Mouse (Mus musculus) skeletal muscle tissue, postnatal 0 days (tissue): Measurements from ENCODE around the gene Ifit1bl1. TPM values are rescaled to one million over a fixed set of nuclear protein-coding genes. Genes with fewer than 3 reads are reported as not detected.

Source experiments
- polyA plus RNA-seq: library from polyadenylated mRNA; unstranded; fragments of >200 nt; fragmentation: Nextera tagmentation; extraction: Ambion mirVana; gene quantifications from 2 replicates; pipeline ENCODE4 v1.2.1, GENCODE M21; 2015

Ifit1bl1 gene
- 0.77 and 0.79 TPM in 2 replicates for polyA plus RNA-seq

DNA sequence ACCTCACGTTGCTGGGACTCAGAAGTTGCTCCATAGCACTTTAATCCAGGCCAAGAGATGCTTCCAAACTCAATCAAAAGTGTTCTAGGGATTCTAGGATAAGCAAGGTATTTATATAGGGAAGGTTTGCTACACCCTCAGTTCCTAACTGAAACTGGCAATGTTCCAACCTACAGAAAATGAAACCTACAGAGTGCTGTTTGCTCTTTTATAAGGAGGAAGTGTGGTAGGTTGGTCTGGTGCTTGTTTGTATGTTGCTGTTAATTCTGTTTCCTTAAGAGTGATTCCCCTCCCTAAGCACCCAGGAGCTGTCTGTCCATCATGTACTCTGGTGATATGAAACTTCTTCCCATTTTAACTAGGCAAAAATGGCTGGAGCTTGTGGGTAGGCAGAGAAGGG, at the start of gene Ifit1bl1:
Gene Ifit1bl1, minus strand, starts transcription at position 69 of the 400 bp plus-strand sequence.

DNA sequence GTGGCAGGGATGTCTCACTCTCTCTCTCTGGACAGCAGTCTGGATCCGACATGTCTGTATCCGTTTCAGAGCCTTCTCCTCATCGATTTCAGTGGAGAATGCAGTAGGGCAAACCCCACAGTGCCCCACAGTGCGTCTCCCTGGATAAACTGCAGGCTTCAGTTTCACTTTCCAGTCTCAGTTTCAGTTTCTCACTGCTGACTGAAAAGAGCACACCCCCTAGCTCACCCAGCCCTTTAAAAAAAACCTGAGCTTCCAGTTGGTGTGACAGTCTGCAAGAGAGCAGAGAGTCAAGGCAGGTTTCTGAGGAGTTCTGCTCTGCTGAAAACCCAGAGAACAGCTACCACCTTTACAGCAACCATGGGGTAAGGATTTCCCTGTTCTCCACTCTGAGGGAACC, 38.9 kb upstream of the Ifit1bl1 start, which contains the start of the genes Ifit1bl2 and Ifit1:
Gene Ifit1bl2, minus strand, starts transcription at position 121 of the 400 bp plus-strand sequence.
Gene Ifit1, plus strand, starts transcription at position 249 of the 400 bp plus-strand sequence.

DNA sequence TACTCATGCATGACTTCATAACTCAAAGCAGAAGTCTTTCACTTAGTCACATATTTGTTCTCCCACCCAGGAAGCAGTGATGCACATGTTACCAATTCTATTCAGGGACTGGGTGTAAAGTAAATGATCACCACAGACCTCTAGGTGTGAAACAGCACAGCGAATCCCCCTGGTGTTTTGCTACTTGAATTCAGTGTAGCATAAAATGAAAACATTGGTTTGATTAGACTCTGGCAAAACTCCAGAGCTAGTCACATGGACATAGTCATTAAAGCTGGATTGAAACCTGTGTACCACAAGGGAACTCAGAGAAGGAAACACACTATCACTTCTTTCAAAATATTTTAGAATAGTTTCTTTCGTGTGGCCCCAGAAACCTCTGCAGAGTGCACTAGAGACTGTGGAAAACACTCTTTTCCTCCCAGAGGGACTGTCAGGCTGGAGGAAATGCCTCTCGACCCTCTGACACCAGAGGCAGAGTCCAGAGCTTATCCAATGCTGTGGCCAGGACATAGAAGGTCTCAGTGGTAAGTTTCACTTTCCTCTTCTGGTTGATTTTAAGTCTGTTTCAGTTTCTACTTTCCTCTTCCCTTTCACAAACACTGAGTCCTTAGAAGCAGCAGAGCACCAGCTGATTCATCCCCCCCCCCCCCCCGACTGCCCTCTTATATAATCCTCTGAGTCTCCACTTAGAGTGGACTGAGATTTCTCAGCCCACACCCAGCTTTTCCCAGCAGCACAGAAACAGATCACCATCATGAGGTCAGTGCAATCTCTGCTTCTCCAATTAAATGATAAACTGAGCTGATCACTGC, 5.7 kb upstream of the Ifit1bl1 start, which contains the start of gene Ifit3b:
Gene Ifit3b, plus strand, starts transcription at position 734 of the 815 bp plus-strand sequence.

DNA sequence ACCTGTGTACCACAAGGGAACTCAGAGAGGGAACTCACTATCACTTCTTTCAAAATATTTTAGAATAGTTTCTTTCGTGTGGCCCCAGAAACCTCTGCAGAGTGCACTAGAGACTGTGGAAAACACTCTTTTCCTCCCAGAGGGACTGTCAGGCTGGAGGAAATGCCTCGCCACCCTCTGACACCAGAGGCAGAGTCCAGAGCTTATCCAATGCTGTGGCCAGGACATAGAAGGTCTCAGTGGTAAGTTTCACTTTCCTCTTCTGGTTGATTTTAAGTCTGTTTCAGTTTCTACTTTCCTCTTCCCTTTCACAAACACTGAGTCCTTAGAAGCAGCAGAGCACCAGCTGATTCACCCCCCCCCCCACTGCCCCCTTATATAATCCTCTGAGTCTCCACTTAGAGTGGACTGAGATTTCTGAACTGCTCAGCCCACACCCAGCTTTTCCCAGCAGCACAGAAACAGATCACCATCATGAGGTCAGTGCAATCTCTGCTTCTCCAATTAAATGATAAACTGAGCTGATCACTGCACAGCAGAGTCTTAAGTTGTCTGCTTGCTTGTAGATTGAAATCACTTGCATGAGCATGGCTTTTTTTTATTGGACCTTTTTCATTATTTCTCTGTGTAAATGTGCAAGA, 18.5 kb downstream of the Ifit1bl1 start, which contains the start of gene Ifit3:
Gene Ifit3, plus strand, starts transcription at position 406 of the 641 bp plus-strand sequence.

DNA sequence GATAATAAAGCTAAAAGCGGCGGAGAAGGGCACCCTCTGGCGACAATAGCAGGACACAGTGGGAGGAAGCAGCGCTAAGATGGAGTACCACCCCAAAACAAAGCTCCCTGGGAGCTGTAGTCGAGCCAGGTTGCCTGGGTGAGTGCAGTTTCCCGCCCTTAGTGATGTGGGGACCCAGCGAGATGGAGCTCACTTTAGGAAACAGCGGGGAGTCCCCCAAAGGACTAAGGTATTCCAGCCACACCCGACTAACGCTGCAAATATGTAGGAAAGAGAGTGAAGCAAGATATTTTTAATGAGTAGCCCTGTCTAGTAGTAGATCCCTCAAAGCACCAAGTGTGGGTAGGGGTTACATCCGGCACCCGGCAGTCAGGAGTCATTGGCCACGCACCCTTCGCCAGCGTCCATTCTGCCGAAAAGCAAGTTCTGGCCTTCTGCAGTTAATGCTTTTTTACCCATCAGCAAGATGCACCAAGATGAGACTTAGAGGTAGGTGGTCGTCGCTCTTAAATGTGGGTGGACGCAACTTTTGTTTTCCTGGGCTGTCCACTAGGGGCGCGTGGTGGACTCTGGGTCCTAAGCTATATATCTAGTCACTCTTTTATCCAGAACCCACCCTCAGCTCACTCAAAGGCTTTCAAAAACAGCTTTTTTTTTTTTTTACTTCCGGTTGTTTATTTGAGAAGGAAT, 51.1 kb downstream of the Ifit1bl1 start, which contains the start of gene Ifit2:
Gene Ifit2, plus strand, starts transcription at position 161 of the 690 bp plus-strand sequence.

Other genes starting within 250 kb of the Ifit1bl1 start
- 1.0 and 1.1 TPM in 2 replicates for gene Ch25h, start 126.8 kb downstream of the Ifit1bl1 start, polyA plus RNA-seq
- gene Lipa, start 74.5 kb downstream of the Ifit1bl1 start, polyA plus RNA-seq, result 14.9 and 19.3 TPM in 2 replicates
- 6.0 and 6.3 TPM in 2 replicates for gene Ifit2, start 51.3 kb downstream of the Ifit1bl1 start, polyA plus RNA-seq
- 4.4 and 4.5 TPM in 2 replicates for gene Ifit3, start 18.4 kb downstream of the Ifit1bl1 start, polyA plus RNA-seq
- 0.92 and 1.2 TPM in 2 replicates for gene Ifit3b, start 6.0 kb upstream of the Ifit1bl1 start, polyA plus RNA-seq
- 0.12 and 0.16 TPM in 2 replicates for gene Ifit1bl2, start 38.8 kb upstream of the Ifit1bl1 start, polyA plus RNA-seq
- 1.8 and 2.1 TPM in 2 replicates for gene Ifit1, start 38.9 kb upstream of the Ifit1bl1 start, polyA plus RNA-seq
- gene Slc16a12, start 145.3 kb upstream of the Ifit1bl1 start, polyA plus RNA-seq, result 3.6 and 4.6 TPM in 2 replicates